Mouse (Mus musculus): Measurements from ENCODE around the gene Ly6g6c. TPM values are rescaled to one million over a fixed set of nuclear protein-coding genes. Genes with fewer than 3 reads are reported as not detected.

The Ly6g6c gene
- polyA plus RNA-seq, 1 experiment from 2014 or later: 0.87 TPM

- WGBS: 10% methylated on average over 14 of the region's 14 CpGs
- peaks cover 32% of the 10 kb centered on the region for H3K4me1 ChIP-seq
- H3K9me3 ChIP-seq: no peaks in the 10 kb centered on the region
- peaks cover 16% of the 10 kb centered on the region for H3K27me3 ChIP-seq
- H3K4me2 ChIP-seq: peak within 1 kb of the TSS; percentile 45
- H3K4me3 ChIP-seq: peak within 1 kb of the TSS; percentile 20; the same call in 1 of the 2 replicates
- peak within 1 kb of the TSS; percentile 55; the same call in 1 of the 2 replicates for H3K27ac ChIP-seq
- no peak for ATAC-seq (ENCODE audit: insufficient number of reproducible peaks, insufficient read depth, low FRiP score, low TSS enrichment, low read depth)
- no peaks in the 10 kb centered on the region for H3K36me3 ChIP-seq
- no peak within 1 kb of the TSS; the same call in 1 of the 2 replicates for H3K9ac ChIP-seq
Measured at GRCm38 (mm10) chr17:35077786-35078233, 12.6 kb downstream of the Ly6g6c start, which contains the start of gene Ly6g6d. Gene Ly6g6d (minus strand): TSS chr17:35078065.

DNA sequence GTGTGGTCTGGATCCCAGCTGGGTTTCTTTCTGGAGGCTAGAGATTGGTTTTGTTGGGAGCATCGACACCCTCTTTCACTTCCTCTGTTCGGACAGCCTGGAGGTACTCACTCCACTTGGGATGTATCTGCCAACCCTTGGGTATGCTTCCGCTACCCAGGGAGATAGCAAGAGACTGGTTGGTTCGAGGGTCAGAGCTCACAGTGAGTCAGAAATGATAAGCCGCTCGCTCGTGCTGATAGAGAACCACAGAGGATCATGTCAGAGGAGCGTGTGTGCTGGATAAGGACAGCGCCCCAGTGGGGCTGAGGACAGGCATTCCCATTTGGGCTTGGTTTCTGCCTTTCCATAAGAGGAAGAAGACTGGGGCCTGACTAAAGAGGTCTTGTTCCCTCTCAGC lies 14.6 kb downstream of the Ly6g6c start:
- peaks cover 16% of the 10 kb centered on the region for H3K27me3 ChIP-seq
- H3K36me3 ChIP-seq: no peaks in the 10 kb centered on the region
- no peak overlapping the region for H3K27ac ChIP-seq
- no peak overlapping the region for H3K9ac ChIP-seq
- no peak overlapping the region for H3K4me2 ChIP-seq
- ATAC-seq (ENCODE audit: insufficient number of reproducible peaks, insufficient read depth, low FRiP score, low TSS enrichment, low read depth): no peak
- no peaks in the 10 kb centered on the region for H3K9me3 ChIP-seq
- no peak overlapping the region for H3K4me3 ChIP-seq
- 70% methylated on average over 9 of the region's 9 CpGs for WGBS
- peaks cover 26% of the 10 kb centered on the region for H3K4me1 ChIP-seq

- no peak overlapping the region for H3K27ac ChIP-seq
- H3K9ac ChIP-seq: no peak overlapping the region
- H3K4me2 ChIP-seq: no peak overlapping the region
- H3K4me3 ChIP-seq: no peak overlapping the region
- peaks cover 16% of the 10 kb centered on the region for H3K27me3 ChIP-seq
- H3K9me3 ChIP-seq: no peaks in the 10 kb centered on the region
- 46% methylated on average over 6 of the region's 6 CpGs for WGBS
- H3K36me3 ChIP-seq: no peaks in the 10 kb centered on the region
- no peak for ATAC-seq (ENCODE audit: insufficient number of reproducible peaks, insufficient read depth, low FRiP score, low TSS enrichment, low read depth)
- peaks cover 26% of the 10 kb centered on the region for H3K4me1 ChIP-seq
Measured at GRCm38 (mm10) chr17:35080248-35080647, 15.1 kb downstream of the Ly6g6c start.

GRCm38 (mm10) chr17:35080710-35081109 lies 15.5 kb downstream of the Ly6g6c start:
- Histone ChIP-seq H3K9me3 (no peaks in the 10 kb centered on the region), H3K4me3 (no peak overlapping the region), H3K4me1 (peaks cover 26% of the 10 kb centered on the region), H3K9ac (no peak overlapping the region), H3K27ac (no peak overlapping the region), H3K36me3 (no peaks in the 10 kb centered on the region), H3K27me3 (peaks cover 16% of the 10 kb centered on the region), H3K4me2 (no peak overlapping the region)
- ATAC-seq (ENCODE audit: insufficient number of reproducible peaks, insufficient read depth, low FRiP score, low TSS enrichment, low read depth): no peak
- WGBS: 65% methylated on average over 4 of the region's 4 CpGs

DNA sequence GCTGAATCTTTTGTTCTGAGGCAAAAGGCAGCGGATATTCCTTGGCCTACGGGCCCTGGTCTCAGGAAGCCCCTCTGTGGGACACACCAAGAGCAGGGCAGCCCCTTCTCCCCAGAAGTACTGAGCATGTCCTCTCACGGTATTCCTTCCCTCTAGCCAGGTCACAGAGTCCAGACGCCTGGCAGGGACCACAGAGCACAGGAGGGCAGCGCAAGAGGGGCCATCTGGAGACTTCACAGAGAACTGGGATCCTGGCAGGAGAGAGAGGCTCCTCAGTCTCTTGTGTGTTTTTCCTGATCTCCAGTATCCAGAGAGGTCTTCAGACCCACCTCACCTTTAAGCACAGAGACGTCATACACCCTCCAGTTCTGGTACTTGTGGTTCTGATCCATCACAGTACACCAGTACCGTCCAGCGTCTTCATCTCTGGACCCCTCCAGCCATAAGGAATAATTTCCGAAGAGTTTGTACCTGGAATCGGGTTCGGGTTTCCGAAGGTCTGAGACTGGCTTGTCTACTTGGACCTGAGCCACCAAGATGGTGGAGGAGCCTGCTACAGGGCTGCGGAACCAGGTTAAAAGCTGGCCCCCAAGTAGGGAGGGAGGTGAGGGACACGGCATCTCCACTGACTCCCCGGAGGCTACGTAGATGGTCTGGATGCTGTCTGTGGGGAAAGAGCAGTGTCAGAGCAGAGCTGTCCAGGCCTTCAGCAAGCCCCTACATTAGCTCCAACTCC lies 17.8 kb downstream of the Ly6g6c start:
- H3K9me3 ChIP-seq: no peaks in the 10 kb centered on the region
- peaks cover 4% of the 10 kb centered on the region for H3K4me1 ChIP-seq
- H3K36me3 ChIP-seq: no peaks in the 10 kb centered on the region
- H3K4me2 ChIP-seq: no peak overlapping the region
- H3K27ac ChIP-seq: no peak overlapping the region
- 81% methylated on average over 16 of the region's 16 CpGs for WGBS
- H3K9ac ChIP-seq: 0 out of 2 replicates have a peak overlapping the region, but pooled peaks have one; percentile 11
- no peak for ATAC-seq (ENCODE audit: insufficient number of reproducible peaks, insufficient read depth, low FRiP score, low TSS enrichment, low read depth)
- peaks cover 11% of the 10 kb centered on the region for H3K27me3 ChIP-seq
- H3K4me3 ChIP-seq: no peak overlapping the region

DNA sequence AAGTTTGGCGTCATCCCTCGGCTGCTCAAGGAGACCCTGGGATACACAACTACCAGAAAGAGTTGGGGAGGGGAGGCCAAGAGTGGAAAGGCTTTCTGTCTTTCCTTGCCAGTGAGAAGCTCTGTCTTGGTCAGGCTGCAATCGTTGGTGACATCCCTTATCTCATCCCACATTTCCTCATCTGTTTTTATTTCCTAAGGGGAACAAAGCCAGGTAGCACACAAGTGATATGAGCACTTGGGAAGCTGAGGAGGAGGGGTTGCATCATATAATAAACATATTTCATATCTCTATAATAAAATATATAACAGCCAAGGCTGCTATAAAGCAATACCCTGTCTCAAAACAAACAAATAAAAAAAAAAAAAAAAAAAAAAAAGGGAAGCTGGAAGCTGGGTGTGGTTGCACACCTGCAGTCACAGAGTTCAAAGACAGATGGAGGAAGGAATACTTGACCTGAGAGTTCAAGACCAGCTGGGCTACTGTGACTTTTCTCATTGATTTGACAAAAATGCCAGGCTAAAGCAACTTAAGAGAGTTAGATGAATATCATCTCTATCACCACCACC lies 18.8 kb downstream of the Ly6g6c start:
- H3K9ac ChIP-seq: no peak overlapping the region
- ATAC-seq (ENCODE audit: insufficient number of reproducible peaks, insufficient read depth, low FRiP score, low TSS enrichment, low read depth): no peak
- H3K27ac ChIP-seq: no peak overlapping the region
- H3K36me3 ChIP-seq: no peaks in the 10 kb centered on the region
- H3K9me3 ChIP-seq: no peaks in the 10 kb centered on the region
- no peaks in the 10 kb centered on the region for H3K4me1 ChIP-seq
- 84% methylated on average over 3 of the region's 3 CpGs for WGBS
- H3K27me3 ChIP-seq: peaks cover 4% of the 10 kb centered on the region; the same call in 1 of the 2 replicates
- no peak overlapping the region for H3K4me2 ChIP-seq
- no peak overlapping the region for H3K4me3 ChIP-seq

GRCm38 (mm10) chr17:35085208-35085865 lies 20.1 kb downstream of the Ly6g6c start, which contains the start of gene Ly6g6f:
Gene Ly6g6f (minus strand): TSS chr17:35085610.
- no peaks in the 10 kb centered on the region for H3K36me3 ChIP-seq
- WGBS: 83% methylated on average over 7 of the region's 7 CpGs
- no peak within 1 kb of the TSS for H3K4me2 ChIP-seq
- no peaks in the 10 kb centered on the region for H3K27me3 ChIP-seq
- no peaks in the 10 kb centered on the region for H3K9me3 ChIP-seq
- ATAC-seq (ENCODE audit: insufficient number of reproducible peaks, insufficient read depth, low FRiP score, low TSS enrichment, low read depth): no peak
- no peak within 1 kb of the TSS for H3K4me3 ChIP-seq
- H3K9ac ChIP-seq: no peak within 1 kb of the TSS
- H3K4me1 ChIP-seq: peaks cover 6% of the 10 kb centered on the region
- H3K27ac ChIP-seq: no peak within 1 kb of the TSS

GRCm38 (mm10) chr17:35088151-35088550 lies 23.0 kb downstream of the Ly6g6c start:
- ATAC-seq (ENCODE audit: insufficient number of reproducible peaks, insufficient read depth, low FRiP score, low TSS enrichment, low read depth): no peak
- WGBS: 45% methylated on average over 2 of the region's 2 CpGs
- Histone ChIP-seq H3K4me1 (peaks cover 10% of the 10 kb centered on the region), H3K9ac (no peak overlapping the region), H3K27me3 (no peaks in the 10 kb centered on the region), H3K4me3 (no peak overlapping the region), H3K4me2 (no peak overlapping the region), H3K27ac (no peak overlapping the region), H3K9me3 (no peaks in the 10 kb centered on the region), H3K36me3 (peaks cover 17% of the 10 kb centered on the region)

DNA sequence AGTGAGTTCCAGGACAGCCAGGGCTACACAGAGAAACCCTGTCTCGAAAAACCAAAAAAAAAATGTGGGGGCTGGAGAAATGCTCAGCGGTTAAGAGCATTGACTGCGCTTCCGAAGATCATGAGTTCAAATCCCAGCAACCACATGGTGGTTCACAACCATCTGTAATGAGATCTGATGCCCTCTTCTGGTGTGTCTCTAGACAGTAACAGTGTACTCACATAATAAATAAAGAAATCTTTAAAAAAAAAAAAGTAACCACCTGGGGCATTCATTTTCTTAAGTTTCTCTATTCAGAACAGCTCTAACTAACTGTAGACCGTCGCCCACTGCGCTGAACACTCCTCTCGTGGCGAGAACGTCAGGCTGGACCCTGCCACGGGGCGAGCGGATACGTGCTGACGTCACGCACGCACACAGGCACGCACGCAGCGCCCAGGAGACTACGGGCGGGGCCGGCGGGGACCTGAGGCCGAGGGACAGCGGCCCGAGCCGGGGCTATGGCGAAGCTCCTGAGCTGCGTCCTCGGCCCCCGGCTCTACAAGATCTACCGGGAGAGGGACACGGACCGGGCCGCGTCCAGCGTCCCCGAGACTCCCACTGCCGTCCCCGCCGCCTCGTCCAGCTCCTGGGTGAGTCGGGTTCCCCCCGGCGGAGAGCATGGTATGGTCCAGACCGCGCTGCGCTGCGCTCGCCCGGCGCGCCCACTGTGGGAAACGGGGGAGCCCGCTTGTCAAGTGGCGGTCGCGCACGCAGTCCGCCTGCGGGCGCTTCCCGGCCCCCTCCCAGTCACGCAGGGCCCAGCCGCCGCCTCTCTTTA lies 23.8 kb downstream of the Ly6g6c start, which contains the start of gene Abhd16a:
Gene Abhd16a (plus strand): TSS at position 439 of the 820 bp plus-strand sequence.
- no peaks in the 10 kb centered on the region for H3K27me3 ChIP-seq
- H3K27ac ChIP-seq: peak within 1 kb of the TSS; percentile 94
- ATAC-seq (ENCODE audit: insufficient number of reproducible peaks, insufficient read depth, low FRiP score, low TSS enrichment, low read depth): peak; percentile 95
- H3K9me3 ChIP-seq: no peaks in the 10 kb centered on the region
- peak within 1 kb of the TSS; percentile 69 for H3K4me2 ChIP-seq
- H3K9ac ChIP-seq: peak within 1 kb of the TSS; percentile 91
- peaks cover 25% of the 10 kb centered on the region for H3K36me3 ChIP-seq
- peak within 1 kb of the TSS; percentile 66 for H3K4me3 ChIP-seq
- WGBS: 3% methylated on average over 67 of the region's 67 CpGs
- peaks cover 10% of the 10 kb centered on the region for H3K4me1 ChIP-seq

- H3K9ac ChIP-seq: peak overlapping the region; percentile 91
- H3K36me3 ChIP-seq: peaks cover 38% of the 10 kb centered on the region
- peak overlapping the region; percentile 66 for H3K4me3 ChIP-seq
- peak overlapping the region; percentile 69 for H3K4me2 ChIP-seq
- ATAC-seq (ENCODE audit: insufficient number of reproducible peaks, insufficient read depth, low FRiP score, low TSS enrichment, low read depth): no peak
- H3K27me3 ChIP-seq: no peaks in the 10 kb centered on the region
- no peaks in the 10 kb centered on the region for H3K9me3 ChIP-seq
- H3K27ac ChIP-seq: peak overlapping the region; percentile 94
- WGBS: 68% methylated on average over 8 of the region's 8 CpGs
- H3K4me1 ChIP-seq: peaks cover 10% of the 10 kb centered on the region
Measured at GRCm38 (mm10) chr17:35090166-35090932, 25.2 kb downstream of the Ly6g6c start.
